Mouse (Mus musculus): ENCODE data around the gene Irf1.

DNA sequence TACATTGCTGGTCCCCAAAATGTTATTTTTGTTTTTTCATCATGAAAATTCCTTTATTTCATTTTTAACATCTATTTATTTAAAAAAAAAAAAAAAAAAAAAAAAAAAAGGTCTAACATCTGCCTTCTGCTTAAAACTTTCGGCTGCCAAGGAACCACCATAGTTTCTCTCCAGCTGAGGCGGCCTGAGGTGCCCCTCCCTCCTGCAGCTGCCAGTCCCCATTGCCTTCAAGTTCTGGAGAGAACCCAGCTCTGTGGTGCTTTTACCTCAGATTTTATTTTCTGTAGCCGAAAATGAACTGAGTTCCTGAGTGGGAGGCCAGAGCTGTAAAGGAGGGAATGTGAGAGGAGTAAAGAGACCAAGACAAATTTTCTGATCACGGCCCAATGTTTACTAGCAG, 20.5 kb upstream of the Irf1 start:
- TF ChIP-seq POLR2A (IDR thresholded peaks at IDR 0.05; ENCODE audit: insufficient read length, low read depth) (no peak), MAX (IDR thresholded peaks at IDR 0.05; ENCODE audit: low read depth) (no peak), MYOG (IDR thresholded peaks at IDR 0.05; ENCODE audit: control insufficient read depth in 1 of 3, insufficient read depth in 1 of 3, insufficient read length in 2 of 3, low read depth in 2 of 3) (no peak), E2F4 (IDR thresholded peaks at IDR 0.05; ENCODE audit: insufficient read depth) (no peak), POLR2AphosphoS2 (IDR thresholded peaks at IDR 0.05; ENCODE audit: insufficient read length, low read depth) (no peak), USF1 (IDR thresholded peaks at IDR 0.05; ENCODE audit: low read depth) (no peak), TCF3 (IDR thresholded peaks at IDR 0.05; ENCODE audit: insufficient read length, low read depth) (no peak), REST (IDR thresholded peaks at IDR 0.05; ENCODE audit: insufficient read depth, insufficient read length) (no peak)

All from myocyte (in vitro differentiated cells).